Mouse (Mus musculus) testis, postnatal 10 days (tissue): ENCODE measurements around the gene Cmah.

Experiments used
- DNase-seq: peaks from one replicate; pipeline ENCODE4 v3.0.0; 2021; ENCODE audit warnings: low spot score

The Cmah gene

DNA sequence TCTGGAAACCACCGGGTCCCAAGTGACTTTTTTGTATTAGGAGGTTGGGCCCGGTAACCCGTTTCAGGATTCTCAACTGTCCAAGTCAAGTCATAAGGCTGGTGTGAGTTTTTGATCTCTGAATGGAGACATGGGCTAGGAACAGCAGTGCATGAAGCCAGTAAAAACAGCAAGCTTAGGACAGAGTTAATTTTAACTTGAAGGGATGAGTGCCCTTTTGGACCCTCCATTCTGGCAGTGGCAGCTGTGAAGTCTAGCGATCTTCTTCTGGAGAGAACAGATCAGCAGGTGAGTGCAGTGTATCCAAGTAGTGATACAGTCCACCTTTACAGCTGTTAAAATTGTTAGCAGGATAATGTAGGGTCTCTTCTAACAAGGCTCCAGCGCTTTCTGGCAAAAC, at the start of gene Cmah:
TSS of gene Cmah (plus strand) at position 204 of the 400 bp plus-strand sequence.
- no peak for DNase-seq

DNA sequence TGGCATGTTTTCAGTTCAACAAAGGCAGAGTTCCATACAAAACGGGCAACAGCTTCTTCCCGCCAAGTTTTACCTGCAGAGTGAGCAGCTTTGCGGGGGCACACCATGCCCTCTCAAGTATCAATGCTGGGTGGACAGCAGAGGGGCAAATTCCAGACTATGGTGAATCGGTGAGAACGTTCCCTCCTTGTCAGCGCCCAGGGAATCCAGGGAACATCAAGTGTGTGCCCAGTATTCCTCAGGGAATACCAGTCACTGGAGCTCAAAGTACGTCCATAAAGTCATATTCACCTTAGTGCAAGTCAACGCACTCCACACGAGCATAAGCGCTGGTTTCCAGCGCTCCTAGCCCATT, 47.8 kb upstream of the Cmah start:
- no peak for DNase-seq

DNA sequence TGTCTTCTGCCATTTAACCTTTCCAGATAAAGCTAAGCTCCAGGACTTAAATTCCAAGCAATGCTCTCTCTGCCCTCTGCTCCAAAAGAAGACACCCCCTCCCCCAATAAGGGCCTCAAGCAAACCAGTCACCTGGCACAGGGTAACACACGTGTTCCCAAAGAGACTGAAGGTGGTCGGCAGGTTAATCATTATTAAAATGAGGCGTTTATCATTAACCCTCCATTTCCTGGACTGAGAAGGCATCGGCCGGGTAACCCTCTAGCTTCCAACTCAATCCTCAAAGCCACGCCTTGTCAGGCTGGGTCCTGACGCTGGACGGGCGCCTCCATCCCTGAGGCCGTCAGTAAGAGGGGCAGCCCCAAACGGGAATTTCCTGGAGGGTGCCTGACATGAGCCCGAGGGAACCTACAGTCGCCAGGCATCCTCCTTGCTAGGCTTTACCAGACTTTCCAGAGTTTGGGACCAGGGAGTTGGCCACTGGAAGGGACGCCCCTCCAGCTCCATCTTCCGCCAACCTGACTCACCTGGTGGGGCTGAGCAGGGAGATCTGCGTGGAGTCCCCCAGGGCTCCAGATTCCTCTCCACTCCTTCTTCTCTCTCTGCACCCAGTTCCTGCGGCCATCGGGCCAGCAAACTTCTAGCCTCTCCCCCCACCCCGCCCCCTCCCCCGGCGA, 47.3 kb upstream of the Cmah start:
- DNase-seq, result peak; percentile 55

- peak; percentile 81 for DNase-seq
Observed at GRCm38 (mm10) chr13:24280439-24281431, 46.5 kb upstream of the Cmah start, which contains the start of gene Carmil1. Gene Carmil1 (minus strand): TSS chr13:24280795.

DNA sequence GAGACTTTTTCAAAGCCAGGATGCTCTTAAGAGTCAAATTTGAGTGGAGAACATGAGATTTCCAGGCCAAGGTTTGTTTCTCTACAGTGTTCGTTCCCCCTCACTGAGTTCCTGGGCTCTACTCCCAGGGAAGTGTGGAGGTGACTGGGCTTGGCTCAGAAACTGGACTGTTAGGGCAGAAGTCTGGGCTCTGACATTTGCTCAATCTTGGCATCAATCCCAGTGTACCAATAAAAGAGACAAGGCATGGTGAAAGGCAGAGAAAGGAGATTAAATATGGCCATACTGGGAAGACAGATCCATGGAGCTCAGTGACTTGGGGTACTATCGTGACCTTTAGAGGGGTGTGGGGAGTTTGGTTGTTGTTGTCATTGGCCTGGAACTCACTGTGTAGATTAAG, 39.8 kb upstream of the Cmah start:
- DNase-seq, result no peak

DNA sequence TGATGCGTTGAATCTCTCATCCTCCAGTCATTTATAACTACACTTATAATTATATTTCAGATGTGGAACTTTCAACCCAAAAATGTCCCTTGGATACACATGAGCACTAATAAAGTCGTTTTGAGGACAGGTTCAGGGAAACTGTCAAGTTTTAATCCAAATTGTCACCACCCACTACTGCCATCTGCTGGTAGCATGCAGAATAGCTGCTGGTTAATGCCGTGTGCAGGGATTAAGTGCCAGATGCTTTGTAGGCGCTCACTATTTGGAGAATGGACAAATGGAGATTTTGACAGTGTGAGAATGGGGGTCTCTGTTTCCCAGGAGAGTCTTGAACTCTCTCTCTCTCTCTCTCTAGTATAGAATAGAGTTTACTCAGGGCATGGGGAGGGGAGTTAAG, 30.0 kb upstream of the Cmah start:
- DNase-seq, result peak; percentile 58

- peak; percentile 40 for DNase-seq
Observed at GRCm38 (mm10) chr13:24305486-24305885, 21.7 kb upstream of the Cmah start.

- peak; percentile 61 for DNase-seq
Observed at GRCm38 (mm10) chr13:24306248-24306647, 21.0 kb upstream of the Cmah start.

DNA sequence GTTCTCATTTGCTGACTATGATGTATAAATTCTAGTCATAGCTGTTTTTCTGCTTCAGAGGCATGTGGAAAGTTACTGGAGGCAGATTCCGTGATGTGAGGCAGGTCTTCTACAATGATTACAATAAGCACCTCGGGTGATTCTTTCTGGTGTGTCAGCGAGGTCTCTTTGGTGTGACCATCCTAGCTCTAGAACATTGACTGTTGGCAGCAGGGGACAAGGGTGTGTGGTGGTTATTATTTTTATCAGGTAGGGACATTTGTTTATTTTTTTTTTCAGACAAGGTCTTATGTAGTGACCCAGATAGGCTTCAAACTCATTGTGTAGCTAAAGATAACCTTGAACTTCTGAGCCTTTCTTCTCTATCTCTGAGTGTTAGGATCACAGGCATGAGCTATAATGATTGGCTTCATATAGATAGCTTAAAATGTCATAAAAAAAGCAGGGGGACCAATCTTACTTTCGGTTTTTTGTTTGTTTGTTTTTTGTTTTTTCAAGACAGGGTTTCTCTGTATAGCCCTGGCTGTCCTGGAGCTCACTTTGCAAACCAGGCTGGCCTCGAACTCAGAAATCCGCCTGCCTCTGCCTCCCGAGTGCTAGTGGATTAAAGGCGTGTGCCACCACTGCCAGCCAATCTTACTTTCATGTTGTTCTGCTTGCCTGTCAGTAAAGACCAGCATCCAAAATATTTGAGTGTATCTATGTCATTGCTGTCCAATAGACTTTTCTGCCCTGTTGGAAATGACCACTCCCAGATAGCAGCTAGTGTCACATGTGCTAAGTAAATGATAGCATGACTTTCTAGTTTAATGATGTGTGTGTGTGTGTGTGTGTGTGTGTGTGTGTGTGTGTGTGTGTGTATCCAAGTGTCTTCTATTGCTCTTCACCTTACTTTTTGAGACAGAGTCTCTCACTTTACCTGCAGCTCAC, 15.9 kb upstream of the Cmah start:
- DNase-seq, result no peak

- peak; percentile 39 for DNase-seq
Observed at GRCm38 (mm10) chr13:24316563-24316962, 10.6 kb upstream of the Cmah start.

DNA sequence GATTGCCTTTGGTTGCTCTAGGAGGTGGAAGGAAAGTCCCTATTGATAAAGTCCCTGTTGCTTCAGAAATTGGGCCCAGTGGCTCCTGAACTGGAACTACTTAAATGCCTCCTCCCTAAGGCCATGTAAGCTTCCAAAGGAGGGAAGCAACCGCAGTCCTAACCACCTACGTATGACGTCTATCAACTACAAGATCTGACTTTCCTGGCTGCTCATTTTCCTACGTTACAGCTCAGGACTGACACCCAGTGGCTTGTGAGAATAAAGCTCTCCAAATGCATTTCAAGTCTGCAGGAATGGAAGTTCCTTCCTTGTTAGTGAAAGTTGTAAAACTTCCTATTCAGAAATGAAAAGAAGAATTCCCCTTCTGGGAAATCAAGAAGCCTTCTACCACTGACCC, 8.6 kb upstream of the Cmah start:
- peak; percentile 56 for DNase-seq

- no peak for DNase-seq
Observed at GRCm38 (mm10) chr13:24321313-24321712, 5.9 kb upstream of the Cmah start.

DNA sequence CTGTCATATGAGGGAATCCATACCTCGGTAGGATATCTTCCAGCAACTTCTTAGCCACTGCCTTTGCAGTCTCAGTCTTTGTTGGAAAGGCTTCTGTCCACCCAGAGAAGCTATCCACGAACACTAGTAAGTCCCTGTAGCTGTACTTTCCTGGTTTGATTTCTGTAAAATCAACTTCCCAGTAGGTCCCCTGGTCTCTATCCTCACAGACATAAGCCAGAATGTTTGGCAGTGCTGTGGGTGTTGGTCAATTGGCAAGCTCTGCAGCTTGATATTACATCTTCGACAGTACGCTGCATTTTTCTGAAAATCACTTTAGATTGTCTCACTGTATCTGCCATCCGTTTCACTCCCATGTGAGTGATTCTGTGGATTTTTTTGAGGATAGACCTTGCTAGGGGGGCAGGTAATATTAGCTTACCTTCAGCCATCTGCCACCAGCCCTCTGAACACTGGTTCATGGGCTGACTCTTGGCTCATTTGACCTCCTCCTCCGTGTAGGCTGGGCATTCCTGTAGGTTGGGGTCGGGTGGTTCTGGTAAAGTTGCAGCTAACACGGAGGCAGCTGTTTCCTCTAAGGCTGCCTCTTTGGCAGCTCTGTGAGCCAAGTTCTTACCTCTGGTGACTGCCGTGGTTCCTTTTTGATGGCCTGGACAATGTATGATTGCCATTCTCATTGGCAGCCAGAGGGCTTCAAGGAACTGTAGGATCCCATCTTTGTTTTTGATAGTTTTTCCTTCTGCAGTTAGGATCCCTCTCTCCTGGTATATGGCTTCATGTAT, 1.0 kb downstream of the Cmah start:
- DNase-seq, result no peak

DNA sequence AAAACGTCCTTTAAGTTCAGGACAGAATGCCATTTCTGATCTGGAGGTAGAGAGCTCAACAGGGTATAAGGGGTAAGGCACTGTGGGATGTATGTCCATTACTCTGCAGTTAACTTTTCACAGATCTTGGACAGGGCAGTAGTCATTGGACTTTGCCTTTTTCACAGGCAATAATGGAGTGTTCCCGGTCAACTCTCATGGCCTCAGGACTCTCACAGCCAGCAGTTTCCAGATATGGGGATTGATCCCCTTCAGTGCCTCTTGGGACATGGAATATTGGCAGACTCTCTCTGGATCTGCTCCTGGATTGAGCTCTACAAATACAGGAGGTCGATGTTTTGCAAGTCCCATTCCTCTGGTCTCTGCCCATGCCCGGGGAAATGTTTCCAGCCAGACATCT, 2.9 kb downstream of the Cmah start:
- DNase-seq, result no peak

GRCm38 (mm10) chr13:24330836-24331523, 3.8 kb downstream of the Cmah start:
- DNase-seq, result no peak

- DNase-seq, result no peak
Observed at GRCm38 (mm10) chr13:24332537-24332936, 5.3 kb downstream of the Cmah start.

DNA sequence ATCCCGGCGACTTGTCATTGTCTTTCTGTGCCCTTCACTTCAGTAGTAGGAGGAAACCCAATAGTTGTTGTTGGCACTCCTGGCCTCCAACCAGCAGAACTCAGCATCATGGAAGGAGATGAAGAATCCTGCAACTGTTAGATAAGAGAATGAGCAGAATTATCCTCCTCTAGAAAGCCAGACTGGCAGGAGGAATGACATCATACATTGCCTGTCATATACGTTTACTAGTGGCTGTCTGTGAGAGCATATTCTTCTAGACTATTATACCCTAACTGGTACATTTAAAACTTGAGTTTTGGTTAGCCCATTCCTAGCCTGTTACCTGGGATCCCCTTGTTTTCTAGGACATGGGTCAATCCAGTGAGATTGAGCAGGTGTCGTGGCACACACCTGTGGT, 9.6 kb downstream of the Cmah start:
- no peak for DNase-seq

DNA sequence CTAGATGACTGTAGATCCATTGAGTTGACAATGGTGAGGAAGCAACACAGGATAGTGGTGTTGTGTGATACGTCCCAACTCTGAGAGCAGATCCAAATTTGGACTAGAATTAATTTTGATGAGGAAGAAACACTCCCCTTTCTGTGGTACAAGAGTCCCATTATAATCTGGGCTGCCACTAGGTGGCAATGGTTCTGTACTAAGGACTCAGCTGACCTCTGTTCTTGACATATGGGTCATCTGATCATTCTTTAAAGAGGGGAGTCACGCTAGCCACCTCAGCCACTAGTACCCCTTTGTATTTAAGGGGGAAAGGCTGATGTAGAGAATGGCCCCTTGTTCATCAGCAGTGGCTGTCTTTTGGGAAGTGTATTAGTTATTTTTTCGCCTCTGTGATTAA, 10.7 kb downstream of the Cmah start:
- peak; percentile 46 for DNase-seq

DNA sequence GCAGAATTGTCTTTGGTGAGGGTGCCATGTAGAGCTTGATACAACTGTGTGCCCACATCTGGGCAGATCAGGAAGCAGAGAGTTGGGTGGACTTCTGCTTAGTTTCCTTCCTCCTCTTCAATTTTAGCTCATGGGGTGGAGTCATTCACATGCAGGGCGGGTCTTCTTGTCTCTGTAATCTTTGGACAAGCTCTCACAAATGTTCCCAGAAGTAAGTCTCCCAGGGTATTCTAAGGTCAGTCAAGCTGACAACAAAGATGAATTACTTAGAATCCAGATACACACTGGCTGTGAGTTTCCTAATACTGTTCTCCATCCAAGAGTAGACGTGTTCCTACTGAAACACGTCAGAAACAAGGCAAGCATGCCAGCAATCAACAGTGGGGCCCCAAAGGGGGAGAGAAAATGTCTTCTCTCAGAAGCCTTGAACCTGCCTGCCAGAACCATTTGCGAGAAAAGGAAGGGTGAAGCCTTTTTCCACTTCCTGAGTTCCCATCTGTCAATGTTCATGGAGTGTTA, 11.2 kb downstream of the Cmah start:
- DNase-seq, result no peak

DNA sequence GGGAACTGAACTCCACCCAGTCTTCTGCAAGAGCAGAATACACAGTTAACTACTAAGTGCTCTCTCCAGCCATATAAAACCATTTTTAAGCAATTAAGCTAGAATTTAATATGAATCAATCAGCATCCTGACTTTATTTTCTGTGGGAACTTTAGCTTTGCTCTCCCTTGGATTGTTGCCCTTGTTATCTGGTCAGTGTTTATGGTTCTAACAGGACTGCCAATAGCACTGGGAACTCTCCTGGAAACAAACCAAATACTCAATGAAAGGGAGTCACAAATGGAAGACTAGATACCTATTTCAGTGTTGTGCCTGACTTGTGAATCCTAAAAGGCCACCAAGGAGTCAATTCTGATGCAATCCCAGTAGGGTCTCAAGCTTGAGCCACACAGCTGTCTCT, 12.7 kb downstream of the Cmah start:
- DNase-seq, result no peak
